Mouse (Mus musculus): Measurements from ENCODE around the gene Pip5kl1. TPM values are rescaled to one million over a fixed set of nuclear protein-coding genes. Genes with fewer than 3 reads are reported as not detected.

Pip5kl1 gene
- total and polyA plus RNA-seq, 3 experiments, result 0.25 TPM; not detected in 2

DNA sequence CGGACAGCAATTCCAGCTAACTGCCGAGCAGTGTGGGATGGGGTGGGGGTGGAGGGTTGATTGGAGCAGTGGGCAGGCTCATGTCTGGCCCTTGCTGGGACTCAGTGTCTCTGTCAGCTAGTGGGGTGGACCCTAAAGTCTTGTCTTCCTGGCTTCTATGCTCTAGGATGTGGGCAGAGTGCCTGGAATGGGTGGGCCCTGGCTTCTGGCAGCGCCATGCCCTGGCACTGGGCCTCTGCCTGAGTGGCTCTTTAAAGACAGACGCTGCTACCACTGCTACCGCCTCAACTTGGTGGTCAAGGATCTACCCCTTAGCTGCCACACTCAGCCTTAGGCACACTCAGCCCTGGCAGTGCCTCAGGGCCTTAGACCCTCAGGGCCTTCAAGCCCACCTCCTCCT is 54.1 kb downstream of the Pip5kl1 start:
- peak overlapping the region; percentile 59 for H3K9ac ChIP-seq (ENCODE audit: low read depth, low read length)
- TF ChIP-seq POLR2A (IDR thresholded peaks at IDR 0.05; ENCODE audit: insufficient read depth, low read depth, low read length) (peak; percentile 53; the same call in 1 of the 2 replicates), EP300 (IDR thresholded peaks at IDR 0.05; ENCODE audit: insufficient read depth, low read depth, low read length) (0 out of 2 replicates have a peak, but pooled peaks have one; percentile 40), CTCF (IDR thresholded peaks at IDR 0.05) (no peak)
- H3K27ac ChIP-seq, result peak overlapping the region; percentile 85
- peaks cover 19% of the 10 kb centered on the region for H3K4me1 ChIP-seq (ENCODE audit: control insufficient read depth, insufficient read depth, low read length)
- H3K79me2 ChIP-seq (replicated peaks; ENCODE audit: control insufficient read depth, insufficient read depth, low read length), result no peaks in the 10 kb centered on the region
- peak overlapping the region; percentile 54 for H3K4me3 ChIP-seq
- DNase-seq, result peak; percentile 86 to 89
- no peaks in the 10 kb centered on the region for H3K36me3 ChIP-seq (ENCODE audit: control insufficient read depth, insufficient read depth, low read length)
- H3K27me3 ChIP-seq (ENCODE audit: control insufficient read depth, insufficient read depth, low read length), result no peaks in the 10 kb centered on the region
- WGBS, result 14% methylated on average over 5 of the region's 5 CpGs
- intact Hi-C loops (cut with DNase I), result no loop called here

DNA sequence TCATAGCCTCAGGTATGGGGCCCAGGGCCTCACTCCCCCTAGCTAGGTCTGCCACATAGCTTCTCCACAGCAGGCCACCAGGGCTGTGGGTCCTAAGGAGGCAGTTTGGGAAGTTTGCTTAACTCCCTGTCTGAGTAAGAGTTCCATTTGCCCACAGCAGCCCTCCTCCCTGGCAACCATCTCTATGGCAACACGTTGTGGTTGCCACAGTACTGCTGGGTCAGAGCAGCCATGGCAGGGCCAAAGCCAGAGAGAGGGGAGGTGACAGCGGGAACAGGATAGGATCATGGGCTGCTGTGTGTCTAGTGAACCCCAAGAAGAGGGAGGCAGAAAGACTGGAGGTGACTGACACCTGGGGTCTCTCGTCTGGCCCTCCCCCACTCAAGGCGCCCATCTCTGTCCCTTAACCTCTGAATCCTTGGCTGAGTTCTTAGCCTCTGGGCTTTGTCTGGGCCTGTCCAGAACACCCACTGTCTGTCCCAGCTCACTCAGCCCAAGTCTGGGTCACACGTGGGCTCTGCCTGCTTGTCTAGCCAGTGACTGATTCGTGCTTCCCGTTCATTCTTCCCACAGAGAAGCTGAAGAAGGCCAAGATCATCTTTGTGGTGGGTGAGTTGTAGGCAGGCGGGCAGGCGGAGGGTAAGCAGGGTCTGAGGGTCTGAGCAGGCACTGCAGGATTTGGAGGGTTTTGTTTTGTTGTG is 54.8 kb downstream of the Pip5kl1 start:
- Histone ChIP-seq H3K27me3 (ENCODE audit: control insufficient read depth, insufficient read depth, low read length) (no peaks in the 10 kb centered on the region), H3K27ac (peak overlapping the region; percentile 85), H3K79me2 (replicated peaks; ENCODE audit: control insufficient read depth, insufficient read depth, low read length) (no peaks in the 10 kb centered on the region), H3K9ac (ENCODE audit: low read depth, low read length) (peak overlapping the region; percentile 9), H3K4me1 (ENCODE audit: control insufficient read depth, insufficient read depth, low read length) (peaks cover 19% of the 10 kb centered on the region), H3K4me3 (peak overlapping the region; percentile 54), H3K36me3 (ENCODE audit: control insufficient read depth, insufficient read depth, low read length) (no peaks in the 10 kb centered on the region)
- DNase-seq, result peak in 1 of 2 experiments; percentile 58
- TF ChIP-seq CTCF (IDR thresholded peaks at IDR 0.05) (no peak), EP300 (IDR thresholded peaks at IDR 0.05; ENCODE audit: insufficient read depth, low read depth, low read length) (no peak), POLR2A (IDR thresholded peaks at IDR 0.05; ENCODE audit: insufficient read depth, low read depth, low read length) (no peak)
- WGBS, result 59% methylated on average over 9 of the region's 9 CpGs
- intact Hi-C loops (cut with DNase I), result no loop called here

DNA sequence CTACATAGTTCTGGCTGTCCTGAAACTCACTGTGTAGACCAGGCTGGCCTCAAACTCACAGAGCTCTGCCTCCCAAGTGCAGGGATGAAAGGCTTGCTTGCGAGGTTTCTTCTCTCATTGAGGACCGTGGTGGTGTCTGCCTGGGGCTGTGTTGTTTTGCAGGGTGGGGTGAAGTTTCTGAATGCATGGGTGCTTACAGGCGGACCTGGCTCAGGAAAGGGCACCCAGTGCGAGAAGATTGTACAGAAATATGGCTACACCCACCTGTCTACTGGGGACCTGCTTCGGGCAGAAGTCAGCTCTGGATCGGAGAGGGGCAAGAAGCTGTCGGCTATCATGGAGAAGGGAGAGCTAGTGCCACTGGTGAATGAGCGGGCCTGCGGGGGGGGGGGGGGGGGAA is 55.4 kb downstream of the Pip5kl1 start:
- 78% methylated on average over 9 of the region's 9 CpGs for WGBS
- Histone ChIP-seq H3K4me3 (no peak overlapping the region), H3K27ac (no peak overlapping the region), H3K79me2 (replicated peaks; ENCODE audit: control insufficient read depth, insufficient read depth, low read length) (no peaks in the 10 kb centered on the region), H3K9ac (ENCODE audit: low read depth, low read length) (no peak overlapping the region), H3K4me1 (ENCODE audit: control insufficient read depth, insufficient read depth, low read length) (peaks cover 23% of the 10 kb centered on the region), H3K27me3 (ENCODE audit: control insufficient read depth, insufficient read depth, low read length) (no peaks in the 10 kb centered on the region), H3K36me3 (ENCODE audit: control insufficient read depth, insufficient read depth, low read length) (no peaks in the 10 kb centered on the region)
- DNase-seq, result no peak
- intact Hi-C loops (cut with DNase I), result no loop called here
- no peak for TF ChIP-seq CTCF (IDR thresholded peaks at IDR 0.05)
- TF ChIP-seq EP300 (IDR thresholded peaks at IDR 0.05; ENCODE audit: insufficient read depth, low read depth, low read length), result no peak
- no peak for TF ChIP-seq POLR2A (IDR thresholded peaks at IDR 0.05; ENCODE audit: insufficient read depth, low read depth, low read length)

DNA sequence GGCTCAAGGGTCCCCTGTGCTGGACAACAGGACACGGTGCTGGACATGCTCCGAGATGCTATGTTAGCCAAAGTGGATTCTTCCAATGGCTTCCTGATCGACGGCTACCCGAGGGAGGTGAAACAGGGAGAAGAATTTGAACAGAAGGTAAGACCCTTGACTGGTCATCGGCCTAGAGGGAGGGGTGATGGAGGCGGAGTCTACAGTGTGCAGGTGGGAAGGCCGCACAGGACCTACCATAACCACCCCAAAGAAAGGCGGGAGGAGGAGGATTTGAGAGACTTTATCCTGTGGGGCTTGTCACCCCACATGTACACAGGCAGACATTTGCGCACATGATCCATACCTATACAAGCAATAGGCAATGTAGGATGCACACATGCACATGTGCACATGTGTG is 56.4 kb downstream of the Pip5kl1 start:
- WGBS, result 86% methylated on average over 10 of the region's 10 CpGs
- H3K36me3 ChIP-seq (ENCODE audit: control insufficient read depth, insufficient read depth, low read length), result no peaks in the 10 kb centered on the region
- no peak overlapping the region for H3K4me3 ChIP-seq
- no peak overlapping the region for H3K9ac ChIP-seq (ENCODE audit: low read depth, low read length)
- intact Hi-C loops (cut with DNase I), result loop anchor here (1.0 kb wide), 1 partner anchor 58 kb away; no protein-coding TSS in a partner anchor
- TF ChIP-seq EP300 (IDR thresholded peaks at IDR 0.05; ENCODE audit: insufficient read depth, low read depth, low read length), result no peak
- no peak for TF ChIP-seq POLR2A (IDR thresholded peaks at IDR 0.05; ENCODE audit: insufficient read depth, low read depth, low read length)
- no peak for TF ChIP-seq CTCF (IDR thresholded peaks at IDR 0.05)
- H3K27ac ChIP-seq, result no peak overlapping the region
- peaks cover 23% of the 10 kb centered on the region for H3K4me1 ChIP-seq (ENCODE audit: control insufficient read depth, insufficient read depth, low read length)
- H3K79me2 ChIP-seq (replicated peaks; ENCODE audit: control insufficient read depth, insufficient read depth, low read length), result no peaks in the 10 kb centered on the region
- H3K27me3 ChIP-seq (ENCODE audit: control insufficient read depth, insufficient read depth, low read length), result no peaks in the 10 kb centered on the region
- DNase-seq, result no peak

DNA sequence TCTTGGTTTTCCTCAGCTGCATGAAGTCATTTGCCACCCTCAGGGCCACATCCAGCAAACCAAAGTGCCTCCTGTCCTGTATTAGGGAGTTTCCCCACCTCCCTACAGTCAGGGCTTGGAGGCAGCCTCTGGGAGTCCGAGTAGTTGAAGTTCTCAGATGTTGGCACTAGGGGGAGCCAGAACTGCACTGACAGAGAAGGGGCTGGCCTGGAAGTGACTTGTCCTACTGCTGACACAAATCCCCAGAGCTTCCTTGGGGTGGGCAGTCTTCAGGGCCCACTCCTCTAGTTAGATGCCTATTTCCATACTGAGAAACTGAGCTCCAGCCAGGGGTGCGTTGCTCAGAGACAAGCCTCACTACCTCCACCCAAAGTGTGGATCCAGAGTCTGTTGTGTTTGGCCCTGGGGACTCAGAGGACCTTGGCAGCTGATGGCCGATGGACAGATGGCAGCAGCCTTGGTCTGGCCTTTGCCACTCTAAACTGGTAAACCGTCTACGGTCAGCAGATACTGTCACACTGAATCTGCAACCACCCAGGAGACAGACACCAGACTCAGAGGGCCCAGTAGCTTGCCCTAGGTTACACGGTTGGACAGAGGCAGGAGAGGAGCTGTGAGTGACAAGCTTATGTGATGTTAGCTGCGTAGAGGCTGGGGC is 57.3 kb downstream of the Pip5kl1 start:
- Histone ChIP-seq H3K79me2 (replicated peaks; ENCODE audit: control insufficient read depth, insufficient read depth, low read length) (no peaks in the 10 kb centered on the region), H3K27me3 (ENCODE audit: control insufficient read depth, insufficient read depth, low read length) (no peaks in the 10 kb centered on the region), H3K9ac (ENCODE audit: low read depth, low read length) (no peak overlapping the region), H3K27ac (peak overlapping the region; percentile 53), H3K4me3 (no peak overlapping the region), H3K36me3 (ENCODE audit: control insufficient read depth, insufficient read depth, low read length) (no peaks in the 10 kb centered on the region), H3K4me1 (ENCODE audit: control insufficient read depth, insufficient read depth, low read length) (peaks cover 25% of the 10 kb centered on the region)
- no peak for TF ChIP-seq POLR2A (IDR thresholded peaks at IDR 0.05; ENCODE audit: insufficient read depth, low read depth, low read length)
- TF ChIP-seq CTCF (IDR thresholded peaks at IDR 0.05), result peak; percentile 97
- TF ChIP-seq EP300 (IDR thresholded peaks at IDR 0.05; ENCODE audit: insufficient read depth, low read depth, low read length), result peak; percentile 87
- DNase-seq, result peak; percentile 82 to 83
- 27% methylated on average over 7 of the region's 7 CpGs for WGBS
- intact Hi-C loops (cut with DNase I), result loop anchor here (1.0 to 2.0 kb wide), 2 partner anchors 31 to 57 kb away; no protein-coding TSS in a partner anchor

Other genes starting within 250 kb of the Pip5kl1 start
- 10 to 100 TPM; 26.7 to 29.5 TPM for gene Ciz1, start 222.5 kb upstream of the Pip5kl1 start, total RNA-seq (2021)
- 117 and 128 TPM in 2 replicates for gene Ciz1, start 222.5 kb upstream of the Pip5kl1 start, polyA plus RNA-seq (2012; rRNA removed)
- gene Dnm1, start 221.5 kb upstream of the Pip5kl1 start, total RNA-seq (2021), result 1 to 10 TPM; 4.0 to 5.5 TPM
- gene Dnm1, start 221.5 kb upstream of the Pip5kl1 start, polyA plus RNA-seq (2012; rRNA removed), result 20.4 and 23.1 TPM in 2 replicates
- 10 to 100 TPM; 39.6 to 44.8 TPM for gene 1110008P14Rik, start 192.9 kb upstream of the Pip5kl1 start, total RNA-seq (2021)
- 129 and 132 TPM in 2 replicates for gene 1110008P14Rik, start 192.9 kb upstream of the Pip5kl1 start, polyA plus RNA-seq (2012; rRNA removed)
- gene Lcn2, start 186.5 kb upstream of the Pip5kl1 start, total RNA-seq (2021), result 1 to 10 TPM; 4.1 to 6.9 TPM
- 6.6 and 11.3 TPM in 2 replicates for gene Lcn2, start 186.5 kb upstream of the Pip5kl1 start, polyA plus RNA-seq (2012; rRNA removed)
- 10 to 100 TPM; 58.6 to 68.2 TPM for gene Ptges2, start 178.9 kb upstream of the Pip5kl1 start, total RNA-seq (2021)
- gene Ptges2, start 178.9 kb upstream of the Pip5kl1 start, polyA plus RNA-seq (2012; rRNA removed), result 68.8 and 98.5 TPM in 2 replicates
- gene Naif1, start 124.3 kb upstream of the Pip5kl1 start, total RNA-seq (2021), result 1 to 10 TPM; 2.8 to 3.4 TPM
- gene Naif1, start 124.3 kb upstream of the Pip5kl1 start, polyA plus RNA-seq (2012; rRNA removed), result 3.7 and 4.6 TPM in 2 replicates
- 10 to 100 TPM in 1 of 2 experiments, 1 to 10 TPM in 1; 8.5 to 10.1 TPM for gene Slc25a25, start 123.4 kb upstream of the Pip5kl1 start, total RNA-seq (2021)
- gene Slc25a25, start 123.4 kb upstream of the Pip5kl1 start, polyA plus RNA-seq (2012; rRNA removed), result 5.7 and 7.3 TPM in 2 replicates
- 1 to 10 TPM; 7.0 to 7.1 TPM for gene Fam102a, start 39.5 kb upstream of the Pip5kl1 start, total RNA-seq (2021)
- gene Fam102a, start 39.5 kb upstream of the Pip5kl1 start, polyA plus RNA-seq (2012; rRNA removed), result 9.2 and 10.6 TPM in 2 replicates
- gene Dpm2, start 3.9 kb upstream of the Pip5kl1 start, total RNA-seq (2021), result 10 to 100 TPM; 17.4 to 18.0 TPM
- gene Dpm2, start 3.9 kb upstream of the Pip5kl1 start, polyA plus RNA-seq (2012; rRNA removed), result 65.3 and 69.2 TPM in 2 replicates
- not detected for gene 9430097D07Rik, start 887 bp downstream of the Pip5kl1 start, total RNA-seq (2021)
- not detected in 2 replicates for gene 9430097D07Rik, start 887 bp downstream of the Pip5kl1 start, polyA plus RNA-seq (2012; rRNA removed)
- gene St6galnac4, start 12.3 kb downstream of the Pip5kl1 start, total RNA-seq (2021), result 10 to 100 TPM; 16.2 to 17.8 TPM
- 25.2 and 28.6 TPM in 2 replicates for gene St6galnac4, start 12.3 kb downstream of the Pip5kl1 start, polyA plus RNA-seq (2012; rRNA removed)
- gene St6galnac6, start 24.9 kb downstream of the Pip5kl1 start, total RNA-seq (2021), result 100 to 1,000 TPM; 107 to 125 TPM
- gene St6galnac6, start 24.9 kb downstream of the Pip5kl1 start, polyA plus RNA-seq (2012; rRNA removed), result 129 and 174 TPM in 2 replicates
- gene Ak1, start 47.0 kb downstream of the Pip5kl1 start, total RNA-seq (2021), result 100 to 1,000 TPM; 606 to 670 TPM
- 584 and 623 TPM in 2 replicates for gene Ak1, start 47.0 kb downstream of the Pip5kl1 start, polyA plus RNA-seq (2012; rRNA removed)
- 100 to 1,000 TPM; 113 to 122 TPM for gene Eng, start 71.8 kb downstream of the Pip5kl1 start, total RNA-seq (2021)
- 230 and 239 TPM in 2 replicates for gene Eng, start 71.8 kb downstream of the Pip5kl1 start, polyA plus RNA-seq (2012; rRNA removed)
- gene Fpgs, start 129.3 kb downstream of the Pip5kl1 start, total RNA-seq (2021), result 1 to 10 TPM; 4.6 to 5.7 TPM
- gene Fpgs, start 129.3 kb downstream of the Pip5kl1 start, polyA plus RNA-seq (2012; rRNA removed), result 17.8 and 18.0 TPM in 2 replicates
- gene Cdk9, start 138.3 kb downstream of the Pip5kl1 start, total RNA-seq (2021), result 10 to 100 TPM; 21.0 to 25.3 TPM
- 42.3 and 49.3 TPM in 2 replicates for gene Cdk9, start 138.3 kb downstream of the Pip5kl1 start, polyA plus RNA-seq (2012; rRNA removed)
- gene Sh2d3c, start 146.3 kb downstream of the Pip5kl1 start, total RNA-seq (2021), result 10 to 100 TPM; 27.1 to 28.9 TPM
- 38.7 and 52.8 TPM in 2 replicates for gene Sh2d3c, start 146.3 kb downstream of the Pip5kl1 start, polyA plus RNA-seq (2012; rRNA removed)
- not detected for gene 6330409D20Rik, start 166.2 kb downstream of the Pip5kl1 start, total RNA-seq (2021)
- not detected in 2 replicates for gene 6330409D20Rik, start 166.2 kb downstream of the Pip5kl1 start, polyA plus RNA-seq (2012; rRNA removed)
- 1 to 10 TPM; 8.2 to 9.4 TPM for gene Tor2a, start 182.4 kb downstream of the Pip5kl1 start, total RNA-seq (2021)
- 19.4 and 22.2 TPM in 2 replicates for gene Tor2a, start 182.4 kb downstream of the Pip5kl1 start, polyA plus RNA-seq (2012; rRNA removed)
- under 1 TPM; 0.10 to 0.11 TPM for gene Ttc16, start 200.8 kb downstream of the Pip5kl1 start, total RNA-seq (2021)
- 0.61 and 0.98 TPM in 2 replicates for gene Ttc16, start 200.8 kb downstream of the Pip5kl1 start, polyA plus RNA-seq (2012; rRNA removed)
- gene Ptrh1, start 201.0 kb downstream of the Pip5kl1 start, total RNA-seq (2021), result 1 to 10 TPM; 2.4 to 4.2 TPM
- gene Ptrh1, start 201.0 kb downstream of the Pip5kl1 start, polyA plus RNA-seq (2012; rRNA removed), result 2.2 and 3.3 TPM in 2 replicates
- gene Cfap157, start 209.6 kb downstream of the Pip5kl1 start, total RNA-seq (2021), result not detected
- gene Cfap157, start 209.6 kb downstream of the Pip5kl1 start, polyA plus RNA-seq (2012; rRNA removed), result 0.12 TPM in 1 of 2 replicates, not detected in the other

Measured in heart, adult 2 months (tissue).